Mouse (Mus musculus) lung, postnatal 36 days (tissue): ENCODE measurements around the gene Ccna1.

Experiments
- DNase-seq: peaks from one replicate; pipeline ENCODE4 v3.0.0; 2022; ENCODE audit warnings: mixed read lengths

Ccna1 gene

GRCm38 (mm10) chr3:55055038-55055746 is at the start of gene Ccna1:
Ccna1 (minus strand) TSS chr3:55055501.
- peak; percentile 25 for DNase-seq

GRCm38 (mm10) chr3:55101092-55101491 is 45.8 kb upstream of the Ccna1 start:
- no peak for DNase-seq

GRCm38 (mm10) chr3:55098990-55099389 is 43.7 kb upstream of the Ccna1 start:
- no peak for DNase-seq

- DNase-seq = no peak
Measured at GRCm38 (mm10) chr3:55098014-55098413, 42.7 kb upstream of the Ccna1 start.

- DNase-seq = no peak
Measured at GRCm38 (mm10) chr3:55097186-55097585, 41.9 kb upstream of the Ccna1 start.

GRCm38 (mm10) chr3:55096655-55097005 is 41.3 kb upstream of the Ccna1 start:
- DNase-seq = no peak

- DNase-seq = no peak
Measured at GRCm38 (mm10) chr3:55095968-55096654, 40.8 kb upstream of the Ccna1 start.

GRCm38 (mm10) chr3:55093161-55093560 is 37.9 kb upstream of the Ccna1 start:
- DNase-seq = no peak

- DNase-seq = no peak
Measured at GRCm38 (mm10) chr3:55089291-55089690, 34.0 kb upstream of the Ccna1 start.

- no peak for DNase-seq
Measured at GRCm38 (mm10) chr3:55088843-55089242, 33.5 kb upstream of the Ccna1 start.

GRCm38 (mm10) chr3:55088359-55088758 is 33.1 kb upstream of the Ccna1 start:
- no peak for DNase-seq

- DNase-seq = no peak
Measured at GRCm38 (mm10) chr3:55087360-55087759, 32.1 kb upstream of the Ccna1 start.

- no peak for DNase-seq
Measured at GRCm38 (mm10) chr3:55086948-55087347, 31.6 kb upstream of the Ccna1 start.

GRCm38 (mm10) chr3:55085716-55086115 is 30.4 kb upstream of the Ccna1 start:
- DNase-seq = no peak

- DNase-seq = no peak
Measured at GRCm38 (mm10) chr3:55084781-55085180, 29.5 kb upstream of the Ccna1 start.

GRCm38 (mm10) chr3:55080055-55080454 is 24.8 kb upstream of the Ccna1 start:
- DNase-seq = peak; percentile 85

- no peak for DNase-seq
Measured at GRCm38 (mm10) chr3:55079619-55080018, 24.3 kb upstream of the Ccna1 start.

- no peak for DNase-seq
Measured at GRCm38 (mm10) chr3:55078233-55078632, 22.9 kb upstream of the Ccna1 start.

GRCm38 (mm10) chr3:55075294-55075648 is 20.0 kb upstream of the Ccna1 start:
- no peak for DNase-seq

GRCm38 (mm10) chr3:55074576-55075293 is 19.4 kb upstream of the Ccna1 start:
- DNase-seq = no peak

GRCm38 (mm10) chr3:55067791-55068434 is 12.6 kb upstream of the Ccna1 start:
- no peak for DNase-seq

- no peak for DNase-seq
Measured at GRCm38 (mm10) chr3:55066666-55067023, 11.3 kb upstream of the Ccna1 start.
